ENCODE assay signal across 22 mouse cellular contexts in the genomic region with DNA sequence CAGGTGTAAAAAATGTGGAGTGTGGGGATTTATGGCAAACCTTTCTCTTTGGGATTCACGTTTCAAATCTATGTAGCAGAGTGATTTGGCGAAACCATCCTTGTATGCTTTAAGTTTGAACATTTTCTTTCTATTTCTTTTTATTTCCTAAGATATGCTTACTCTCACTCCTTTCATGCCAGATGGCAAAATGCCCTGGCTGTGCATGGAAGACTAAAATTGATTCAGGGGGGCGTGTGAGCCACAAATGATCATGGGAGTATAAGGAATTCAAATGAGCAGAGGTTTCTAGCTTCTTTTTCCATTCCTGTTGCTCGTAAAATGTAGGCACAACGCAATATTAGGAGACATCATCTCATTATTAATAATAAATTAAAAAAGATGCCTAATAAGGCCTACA.
DNase-seq lines count a peak whose midpoint lies in the region; ATAC-seq and TF ChIP-seq lines count a peak whose summit lies in the region.
"Had no signal": no experiment of that assay in that cellular context is flagged by ENCODE, and none has a peak within 500 bp of the region (broad histone marks: within the 10 kb centered on the region; RNA-seq: fewer than 3 reads in every experiment).

No protein-coding gene starts in this region.

- TF ChIP-seq POLR2A in kidney, adult 2 months (IDR thresholded peaks at IDR 0.05; ENCODE audit: low read depth, low read length), result no peak

- H3K27ac ChIP-seq in embryonic facial prominence, embryonic 14.5 days (replicated peaks; ENCODE audit: low read depth, low read length), result no peak overlapping the region
- H3K27ac ChIP-seq in embryonic facial prominence, embryonic 10.5 days (replicated peaks), result no peak overlapping the region
- no peak overlapping the region for H3K27ac ChIP-seq in kidney, adult 2 months (ENCODE audit: insufficient read depth, low read depth, low read length)
- H3K27ac ChIP-seq in midbrain, embryonic 14.5 days (replicated peaks; ENCODE audit: low read depth, low read length), result no peak overlapping the region
- no peak overlapping the region for H3K27ac ChIP-seq in midbrain, embryonic 10.5 days (replicated peaks)
- H3K27ac ChIP-seq: embryonic facial prominence, embryonic 13.5 days; heart, adult 2 months; heart, embryonic 15.5 days; hindbrain, embryonic 10.5 days; limb, embryonic 15.5 days; macrophage; midbrain, embryonic 12.5 days; stomach, postnatal 0 days had no signal

- no peaks in the 10 kb centered on the region for H3K4me1 ChIP-seq in embryonic facial prominence, embryonic 14.5 days (ENCODE audit: control insufficient read depth, insufficient read depth, low read length)
- no peaks in the 10 kb centered on the region for H3K4me1 ChIP-seq in embryonic facial prominence, embryonic 10.5 days
- no peaks in the 10 kb centered on the region for H3K4me1 ChIP-seq in kidney, adult 2 months (ENCODE audit: control insufficient read depth, insufficient read depth, low read length)
- H3K4me1 ChIP-seq in midbrain, embryonic 14.5 days (ENCODE audit: control insufficient read depth, insufficient read depth, low read length), result no peaks in the 10 kb centered on the region
- no peaks in the 10 kb centered on the region for H3K4me1 ChIP-seq in midbrain, embryonic 10.5 days
- H3K4me1 ChIP-seq: embryonic facial prominence, embryonic 13.5 days; heart, embryonic 15.5 days; hindbrain, embryonic 10.5 days; limb, embryonic 15.5 days; midbrain, embryonic 12.5 days had no signal

- TF ChIP-seq CTCF in kidney, adult 2 months (conservative IDR thresholded peaks at IDR 0.05; ENCODE audit: insufficient read depth, insufficient read length, low read depth, low read length), result no peak

- ATAC-seq in embryonic facial prominence, embryonic 14.5 days (ENCODE audit: low read depth), result no peak
- no peak for ATAC-seq in midbrain, embryonic 14.5 days (ENCODE audit: low FRiP score, low TSS enrichment)
- ATAC-seq: inflammation-experienced regulatory T-cells, adult 6 months; liver, postnatal 0 days had no signal

- no peaks in the 10 kb centered on the region for H3K27me3 ChIP-seq in embryonic facial prominence, embryonic 14.5 days (replicated peaks; ENCODE audit: control insufficient read depth, insufficient read depth, low read length)
- no peaks in the 10 kb centered on the region for H3K27me3 ChIP-seq in embryonic facial prominence, embryonic 10.5 days (replicated peaks; ENCODE audit: low read depth, poor library complexity, severe bottlenecking)
- H3K27me3 ChIP-seq in kidney, adult 2 months (replicated peaks; ENCODE audit: control insufficient read depth, insufficient read depth, low read length), result no peaks in the 10 kb centered on the region
- no peaks in the 10 kb centered on the region for H3K27me3 ChIP-seq in midbrain, embryonic 14.5 days (ENCODE audit: control insufficient read depth, insufficient read depth, low read length)
- no peaks in the 10 kb centered on the region for H3K27me3 ChIP-seq in midbrain, embryonic 10.5 days (ENCODE audit: low read depth, poor library complexity, severe bottlenecking)
- H3K27me3 ChIP-seq: CH12.LX; embryonic facial prominence, embryonic 13.5 days; heart, embryonic 15.5 days; limb, embryonic 15.5 days; midbrain, embryonic 12.5 days had no signal

- H3K4me2 ChIP-seq in embryonic facial prominence, embryonic 14.5 days (ENCODE audit: low read depth, low read length), result no peak overlapping the region
- no peak overlapping the region for H3K4me2 ChIP-seq in midbrain, embryonic 14.5 days (ENCODE audit: low read length)
- H3K4me2 ChIP-seq: embryonic facial prominence, embryonic 13.5 days; heart, embryonic 15.5 days; limb, embryonic 15.5 days; midbrain, embryonic 12.5 days had no signal

- WGBS in embryonic facial prominence, embryonic 14.5 days, result 68% methylated on average over 5 of the region's 5 CpGs
- WGBS in embryonic facial prominence, embryonic 10.5 days, result 89% methylated on average over 5 of the region's 5 CpGs
- 87% methylated on average over 5 of the region's 5 CpGs for WGBS in kidney, adult 2 months
- WGBS in midbrain, embryonic 14.5 days, result 82% methylated on average over 5 of the region's 5 CpGs
- 92% methylated on average over 5 of the region's 5 CpGs for WGBS in midbrain, embryonic 10.5 days

- no peak overlapping the region for H3K4me3 ChIP-seq in embryonic facial prominence, embryonic 14.5 days (ENCODE audit: low read depth, low read length)
- no peak overlapping the region for H3K4me3 ChIP-seq in embryonic facial prominence, embryonic 10.5 days
- H3K4me3 ChIP-seq in kidney, adult 2 months (ENCODE audit: insufficient read depth, low read depth, low read length), result no peak overlapping the region
- no peak overlapping the region for H3K4me3 ChIP-seq in midbrain, embryonic 14.5 days (replicated peaks; ENCODE audit: low read depth, low read length)
- H3K4me3 ChIP-seq in midbrain, embryonic 10.5 days, result no peak overlapping the region
- H3K4me3 ChIP-seq: embryonic facial prominence, embryonic 13.5 days; heart, adult 2 months; heart, embryonic 15.5 days; hindbrain, embryonic 10.5 days; limb, embryonic 15.5 days; midbrain, embryonic 12.5 days had no signal

- no peak overlapping the region for H3K9ac ChIP-seq in embryonic facial prominence, embryonic 14.5 days (ENCODE audit: low read depth, low read length)
- no peak overlapping the region for H3K9ac ChIP-seq in midbrain, embryonic 14.5 days (replicated peaks; ENCODE audit: low read length)
- H3K9ac ChIP-seq: embryonic facial prominence, embryonic 13.5 days; heart, embryonic 15.5 days; limb, embryonic 15.5 days; liver, postnatal 0 days; midbrain, embryonic 12.5 days had no signal

- H3K36me3 ChIP-seq in embryonic facial prominence, embryonic 14.5 days (ENCODE audit: control insufficient read depth, insufficient read depth, low read length), result no peaks in the 10 kb centered on the region
- no peaks in the 10 kb centered on the region for H3K36me3 ChIP-seq in embryonic facial prominence, embryonic 10.5 days (replicated peaks)
- no peaks in the 10 kb centered on the region for H3K36me3 ChIP-seq in kidney, adult 2 months (ENCODE audit: control insufficient read depth, insufficient read depth, low read length)
- no peaks in the 10 kb centered on the region for H3K36me3 ChIP-seq in midbrain, embryonic 14.5 days (ENCODE audit: control insufficient read depth, insufficient read depth, low read length)
- H3K36me3 ChIP-seq in midbrain, embryonic 10.5 days, result no peaks in the 10 kb centered on the region
- H3K36me3 ChIP-seq: embryonic facial prominence, embryonic 13.5 days; heart, embryonic 15.5 days; hindbrain, embryonic 10.5 days; limb, embryonic 15.5 days; midbrain, embryonic 12.5 days had no signal

- H3K9me3 ChIP-seq in embryonic facial prominence, embryonic 14.5 days (ENCODE audit: control insufficient read depth, low read length), result no peaks in the 10 kb centered on the region
- H3K9me3 ChIP-seq in embryonic facial prominence, embryonic 10.5 days, result no peaks in the 10 kb centered on the region
- H3K9me3 ChIP-seq in midbrain, embryonic 14.5 days (ENCODE audit: control insufficient read depth, low read length), result no peaks in the 10 kb centered on the region
- H3K9me3 ChIP-seq in midbrain, embryonic 10.5 days (replicated peaks), result no peaks in the 10 kb centered on the region
- H3K9me3 ChIP-seq: embryonic facial prominence, embryonic 13.5 days; heart, embryonic 15.5 days; hindbrain, embryonic 10.5 days; limb, embryonic 15.5 days; midbrain, embryonic 12.5 days had no signal

- peak; percentile 67 for DNase-seq in embryonic facial prominence, embryonic 14.5 days (ENCODE audit: low spot score)
- DNase-seq in embryonic facial prominence, embryonic 10.5 days (ENCODE audit: low spot score), result no peak
- DNase-seq in kidney, postnatal 10 days, result peak; percentile 5
- DNase-seq in kidney, adult 2 months, result no peak
- DNase-seq in midbrain, embryonic 14.5 days, result peak; percentile 29
- DNase-seq in midbrain, embryonic 10.5 days (ENCODE audit: low spot score), result no peak
- no peak for DNase-seq in testis, postnatal 10 days (ENCODE audit: low spot score)
- no peak for DNase-seq in adrenal gland, adult 2 months
- DNase-seq: heart, adult 2 months; kidney, adult 9 months; kidney, postnatal 4 days; liver, postnatal 0 days; thymus, postnatal 4 days had no signal

Comparison
In these comparisons a context has a peak if more than half of its experiments do, and no peak if none do; other contexts are left out.
1. DNase-seq: peak in embryonic facial prominence, embryonic 14.5 days (single experiment), kidney, postnatal 10 days (single experiment) and midbrain, embryonic 14.5 days (single experiment); none in embryonic facial prominence, embryonic 10.5 days (single experiment), kidney, adult 2 months (single experiment), midbrain, embryonic 10.5 days (single experiment), testis, postnatal 10 days (single experiment) and adrenal gland, adult 2 months (single experiment).